Mouse (Mus musculus) liver, postnatal 0 days (tissue): ENCODE results near the gene Rabgap1l. TPM values are rescaled to one million over a fixed set of nuclear protein-coding genes. Genes with fewer than 3 reads are reported as not detected.

Experiments
- ATAC-seq: fragments of 200-750 bp; cut with Nextera tagmentation; 2 replicates; pipeline ENCODE4 v1.8.0; 2017; ENCODE audit warnings: mild to moderate bottlenecking, moderate library complexity
- DNase-seq: peaks from one replicate; pipeline ENCODE4 v3.0.0-alpha.2; 2016
- H3K27ac ChIP-seq: fragments of 300-500 bp; sonication (generic); 2 replicates; pipeline ENCODE4 v1.5.1; 2014; ENCODE audit warnings: antibody characterized with exemption, moderate library complexity, mild to moderate bottlenecking, low read depth
- H3K27me3 ChIP-seq: fragments of 300-500 bp; sonication (generic); 2 replicates; pipeline ENCODE4 v1.6.1; 2014; ENCODE audit warnings: low read length, control low read depth, mixed read lengths; ENCODE audit not compliant: insufficient read depth
- H3K36me3 ChIP-seq: fragments of 300-500 bp; sonication (generic); replicated peaks from 2 replicates; pipeline ENCODE4 v1.6.1; 2014; ENCODE audit warnings: mild to moderate bottlenecking, control low read depth, low read length, moderate library complexity, mixed read lengths; ENCODE audit not compliant: insufficient read depth
- H3K4me1 ChIP-seq: fragments of 300-500 bp; sonication (generic); 2 replicates; pipeline ENCODE4 v1.6.1; 2014; ENCODE audit warnings: antibody characterized with exemption, mild to moderate bottlenecking, control low read depth; ENCODE audit not compliant: insufficient read depth
- H3K4me2 ChIP-seq: fragments of 300-500 bp; sonication (generic); 2 replicates; pipeline ENCODE4 v1.6.1; 2014; ENCODE audit warnings: low read depth, mild to moderate bottlenecking, low read length, moderate library complexity, mixed read lengths
- H3K4me3 ChIP-seq: fragments of 300-500 bp; sonication (generic); 2 replicates; pipeline ENCODE4 v1.5.1; 2014; ENCODE audit warnings: low read depth, low read length
- H3K9ac ChIP-seq: fragments of 300-500 bp; sonication (generic); replicated peaks from 2 replicates; pipeline ENCODE4 v1.6.1; 2014; ENCODE audit warnings: mild to moderate bottlenecking, moderate library complexity
- H3K9me3 ChIP-seq: fragments of 300-500 bp; sonication (generic); 2 replicates; pipeline ENCODE4 v1.6.1; 2016; ENCODE audit warnings: mild to moderate bottlenecking, control low read depth, low read length, mixed read lengths
- CTCF ChIP-seq: sonication (generic); IDR thresholded peaks from 2 replicates; pipeline ENCODE4 v1.5.1; 2016; ENCODE audit warnings: antibody characterized with exemption, low read depth
- EP300 ChIP-seq: IDR thresholded peaks from 2 replicates; pipeline ENCODE4 v1.6.1; 2016; ENCODE audit warnings: antibody characterized with exemption, low read depth, mild to moderate bottlenecking
- WGBS: fragments of 180-500 bp; shearing (Covaris S2); extraction: QIAGEN DNeasy Blood & Tissue Kit; methylation state at CpG from one replicate; pipeline ENCODE4 v1.1.7; 2014; ENCODE audit not compliant: insufficient replicate concordance; 5-methylcytosine and 5-hydroxymethylcytosine counted together
- polyA plus RNA-seq: library from polyadenylated mRNA; unstranded; fragments of >200 nt; fragmentation: Nextera tagmentation; extraction: Ambion mirVana; gene quantifications from 2 replicates; pipeline ENCODE4 v1.2.1, GENCODE M21; 2015

Gene Rabgap1l
- polyA plus RNA-seq, 1 experiment from 2014 or later: 21.6 TPM

GRCm38 (mm10) chr1:160717742-160718141, 75.3 kb downstream of the Rabgap1l start:
- Histone ChIP-seq H3K27me3 (no peaks in the 10 kb centered on the region), H3K4me3 (no peak overlapping the region), H3K4me2 (no peak overlapping the region), H3K9me3 (no peaks in the 10 kb centered on the region), H3K9ac (no peak overlapping the region), H3K4me1 (no peaks in the 10 kb centered on the region), H3K36me3 (peaks cover 10% of the 10 kb centered on the region), H3K27ac (no peak overlapping the region)
- ATAC-seq (no peak), DNase-seq (no peak)
- TF ChIP-seq EP300 (no peak), CTCF (peak; percentile 57)
- WGBS: 21% methylated on average over 3 of the region's 3 CpGs

DNA sequence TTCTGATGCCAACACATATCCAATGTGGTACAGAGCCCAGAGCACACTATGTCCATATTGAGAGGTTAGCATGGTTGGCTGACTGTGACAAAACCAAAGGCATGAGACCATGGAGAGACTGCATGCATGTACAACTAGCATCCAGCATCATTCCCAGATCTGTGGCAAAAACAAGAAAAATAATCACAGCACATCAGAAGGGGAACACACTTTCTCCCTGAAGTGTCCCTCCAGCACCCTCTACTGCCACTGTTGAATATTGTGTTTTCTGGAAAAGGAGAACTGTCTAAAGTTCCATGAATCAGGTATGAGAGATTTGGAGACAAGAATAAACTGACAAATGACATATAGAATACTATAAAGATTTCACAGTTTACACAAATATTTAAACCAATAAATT, 78.3 kb downstream of the Rabgap1l start:
- peak; percentile 51 for TF ChIP-seq CTCF
- TF ChIP-seq EP300: no peak
- H3K9ac ChIP-seq: no peak overlapping the region
- peaks cover under 1% of the 10 kb centered on the region for H3K36me3 ChIP-seq
- H3K27me3 ChIP-seq: no peaks in the 10 kb centered on the region
- no peaks in the 10 kb centered on the region for H3K9me3 ChIP-seq
- H3K4me1 ChIP-seq: no peaks in the 10 kb centered on the region
- H3K4me2 ChIP-seq: no peak overlapping the region
- H3K27ac ChIP-seq: no peak overlapping the region
- DNase-seq (no peak), ATAC-seq (no peak)
- H3K4me3 ChIP-seq: no peak overlapping the region

DNA sequence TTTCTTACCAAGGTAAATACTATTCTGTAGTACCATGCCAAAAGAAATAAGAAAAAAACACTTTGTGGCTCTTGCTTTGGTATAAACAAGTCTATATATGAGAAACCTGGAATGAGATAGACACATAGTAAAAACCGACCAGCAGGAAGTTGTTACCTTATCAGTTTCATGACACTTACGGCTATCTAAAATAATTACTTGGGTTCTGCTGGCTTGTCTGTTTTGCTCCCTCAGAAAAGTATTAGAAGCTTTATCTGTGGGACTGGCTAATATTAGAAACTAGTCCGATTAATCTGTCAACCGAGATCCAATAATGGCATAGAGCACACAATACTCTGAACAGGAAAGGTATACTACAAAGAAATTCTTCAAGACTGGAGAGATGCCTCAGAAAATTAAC, 79.1 kb downstream of the Rabgap1l start:
- Histone ChIP-seq H3K27me3 (no peaks in the 10 kb centered on the region), H3K4me1 (no peaks in the 10 kb centered on the region), H3K4me2 (no peak overlapping the region), H3K9ac (no peak overlapping the region), H3K9me3 (no peaks in the 10 kb centered on the region), H3K36me3 (peaks cover 3% of the 10 kb centered on the region), H3K27ac (no peak overlapping the region), H3K4me3 (no peak overlapping the region)
- DNase-seq (no peak), ATAC-seq (no peak)
- no peak for TF ChIP-seq CTCF
- no peak for TF ChIP-seq EP300
- 44% methylated on average over 4 of the region's 4 CpGs for WGBS

- Histone ChIP-seq H3K4me1 (no peaks in the 10 kb centered on the region), H3K9ac (no peak overlapping the region), H3K36me3 (peaks cover 3% of the 10 kb centered on the region), H3K4me3 (no peak overlapping the region), H3K9me3 (no peaks in the 10 kb centered on the region), H3K27me3 (no peaks in the 10 kb centered on the region), H3K27ac (no peak overlapping the region), H3K4me2 (no peak overlapping the region)
- WGBS: 90% methylated on average over 1 of the region's 1 CpGs
- no peak for DNase-seq
- no peak for TF ChIP-seq EP300
- no peak for ATAC-seq
Measured at GRCm38 (mm10) chr1:160713383-160713782, 79.6 kb downstream of the Rabgap1l start.

- no peak for DNase-seq
- peaks cover 3% of the 10 kb centered on the region for H3K36me3 ChIP-seq
- H3K9ac ChIP-seq: no peak overlapping the region
- no peaks in the 10 kb centered on the region for H3K4me1 ChIP-seq
- no peak overlapping the region for H3K27ac ChIP-seq
- H3K27me3 ChIP-seq: no peaks in the 10 kb centered on the region
- ATAC-seq: no peak
- H3K4me3 ChIP-seq: no peak overlapping the region
- TF ChIP-seq EP300 (no peak), CTCF (no peak)
- H3K9me3 ChIP-seq: no peaks in the 10 kb centered on the region
- no peak overlapping the region for H3K4me2 ChIP-seq
Measured at GRCm38 (mm10) chr1:160710539-160710938, 82.5 kb downstream of the Rabgap1l start.

DNA sequence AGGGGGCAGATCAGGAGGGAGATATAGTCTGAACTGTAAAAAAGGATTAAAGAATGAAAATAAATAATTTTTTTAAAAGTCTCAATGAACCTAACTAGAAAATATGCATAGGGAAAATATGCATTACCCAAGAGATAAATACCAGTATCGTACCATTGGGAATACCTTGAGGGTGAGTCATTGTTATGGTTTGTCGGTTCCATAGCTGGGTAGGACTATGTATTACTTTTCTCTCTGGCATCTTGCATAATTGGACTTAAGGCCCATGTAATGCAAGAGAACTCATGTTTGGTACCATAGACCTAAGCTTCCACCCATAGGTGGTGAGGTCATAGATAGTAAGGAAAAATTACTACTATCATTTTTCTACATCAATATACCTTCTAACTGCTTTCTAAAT, 88.4 kb downstream of the Rabgap1l start:
- DNase-seq: no peak
- no peak for ATAC-seq
- Histone ChIP-seq H3K4me1 (no peaks in the 10 kb centered on the region), H3K27ac (no peak overlapping the region), H3K9ac (no peak overlapping the region), H3K4me2 (no peak overlapping the region), H3K27me3 (no peaks in the 10 kb centered on the region), H3K4me3 (no peak overlapping the region), H3K36me3 (peaks cover 9% of the 10 kb centered on the region), H3K9me3 (no peaks in the 10 kb centered on the region)
- no peak for TF ChIP-seq CTCF
- TF ChIP-seq EP300: no peak
- WGBS: 91% methylated on average over 2 of the region's 2 CpGs

- TF ChIP-seq EP300: no peak
- no peak for TF ChIP-seq CTCF
Measured at GRCm38 (mm10) chr1:160703813-160704212, 89.2 kb downstream of the Rabgap1l start.

More at GRCm38 (mm10) chr1:160703813-160704212, 89.2 kb downstream of the Rabgap1l start:
- Histone ChIP-seq H3K9me3 (no peaks in the 10 kb centered on the region), H3K36me3 (peaks cover 7% of the 10 kb centered on the region), H3K9ac (no peak overlapping the region), H3K4me1 (no peaks in the 10 kb centered on the region), H3K4me2 (no peak overlapping the region), H3K4me3 (no peak overlapping the region), H3K27ac (no peak overlapping the region), H3K27me3 (no peaks in the 10 kb centered on the region)
- DNase-seq: no peak
- ATAC-seq: no peak
- 96% methylated on average over 6 of the region's 6 CpGs for WGBS
